Mouse (Mus musculus) telencephalon, adult 2 months (tissue): ENCODE measurements around the gene Flvcr2.
"Not testable (repeated sequence)": the region's sequence is repeated elsewhere in the genome, so short reads cannot be mapped to it uniquely, and the experiment has no call there.

Experiments
- DNase-seq: peaks from one replicate; pipeline ENCODE4 v3.0.0-alpha.2; 2011; ENCODE audit warnings: low read depth, low spot score

The Flvcr2 gene

GRCm38 (mm10) chr12:85745827-85746695 lies at the start of gene Flvcr2:
Gene Flvcr2 (plus strand): TSS chr12:85746539.
- peak; percentile 24 for DNase-seq

- not testable (repeated sequence) for DNase-seq
These were observed 48.2 kb upstream of the Flvcr2 start for GRCm38 (mm10) chr12:85698179-85698578.

- peak; percentile 2 for DNase-seq
These were observed 46.0 kb upstream of the Flvcr2 start for GRCm38 (mm10) chr12:85700191-85700841.

- DNase-seq, result no peak
These were observed 45.5 kb upstream of the Flvcr2 start for GRCm38 (mm10) chr12:85700842-85701223.

GRCm38 (mm10) chr12:85702166-85703055 lies 43.9 kb upstream of the Flvcr2 start:
- no peak for DNase-seq

- no peak for DNase-seq
These were observed 42.8 kb upstream of the Flvcr2 start for GRCm38 (mm10) chr12:85703507-85703906.

GRCm38 (mm10) chr12:85704566-85704965 lies 41.8 kb upstream of the Flvcr2 start:
- no peak for DNase-seq

GRCm38 (mm10) chr12:85705002-85705830 lies 41.1 kb upstream of the Flvcr2 start:
- no peak for DNase-seq

GRCm38 (mm10) chr12:85705831-85706530 lies 40.4 kb upstream of the Flvcr2 start:
- DNase-seq, result no peak

GRCm38 (mm10) chr12:85706906-85707305 lies 39.4 kb upstream of the Flvcr2 start:
- no peak for DNase-seq

GRCm38 (mm10) chr12:85707391-85707790 lies 38.9 kb upstream of the Flvcr2 start:
- no peak for DNase-seq

GRCm38 (mm10) chr12:85708556-85708955 lies 37.8 kb upstream of the Flvcr2 start:
- no peak for DNase-seq

GRCm38 (mm10) chr12:85710695-85711094 lies 35.6 kb upstream of the Flvcr2 start:
- no peak for DNase-seq

GRCm38 (mm10) chr12:85712587-85712986 lies 33.8 kb upstream of the Flvcr2 start:
- no peak for DNase-seq

GRCm38 (mm10) chr12:85714126-85714525 lies 32.2 kb upstream of the Flvcr2 start:
- no peak for DNase-seq

GRCm38 (mm10) chr12:85725306-85725705 lies 21.0 kb upstream of the Flvcr2 start:
- DNase-seq, result no peak

- DNase-seq, result no peak
These were observed 19.5 kb upstream of the Flvcr2 start for GRCm38 (mm10) chr12:85726729-85727397.

- no peak for DNase-seq
These were observed 18.2 kb upstream of the Flvcr2 start for GRCm38 (mm10) chr12:85728181-85728580.

GRCm38 (mm10) chr12:85729022-85729944 lies 17.1 kb upstream of the Flvcr2 start:
- no peak for DNase-seq
